Mouse (Mus musculus): Measurements from ENCODE around the gene Raph1.

Raph1 gene

GRCm38 (mm10) chr1:60432497-60432896, 134.4 kb downstream of the Raph1 start:
- no peak for DNase-seq (ENCODE audit: low spot score in 2 of 2)
